Mouse (Mus musculus) liver, adult 2 months (tissue): ENCODE measurements around the gene Gm49510. TPM values are rescaled to one million over a fixed set of nuclear protein-coding genes. Genes with fewer than 3 reads are reported as not detected.
A peak's percentile ranks its signal among the peaks of the same experiment; 100 is the strongest.

Source experiments
- DNase-seq: peaks from one replicate; pipeline ENCODE4 v3.0.0-alpha.2; 2011; ENCODE audit warnings: low read depth, low spot score; ENCODE audit errors: extremely low read depth
- H3K27ac ChIP-seq: fragments of 200-500 bp; replicated peaks from 2 replicates; pipeline ENCODE4 v1.5.1; 2012; ENCODE audit warnings: low read depth, mild to moderate bottlenecking, control low read depth, inconsistent platforms, low read length; ENCODE audit not compliant: insufficient read depth
- H3K27me3 ChIP-seq: fragments of 200-500 bp; 2 replicates; pipeline ENCODE4 v1.6.1; 2012; ENCODE audit warnings: mild to moderate bottlenecking, moderate library complexity, low read length, inconsistent platforms; ENCODE audit not compliant: control insufficient read depth, insufficient read depth
- H3K36me3 ChIP-seq: fragments of 200-500 bp; 2 replicates; pipeline ENCODE4 v1.6.1; 2012; ENCODE audit warnings: low read length, inconsistent platforms; ENCODE audit not compliant: control insufficient read depth, insufficient read depth
- H3K4me1 ChIP-seq: fragments of 200-500 bp; 2 replicates; pipeline ENCODE4 v1.6.1; 2011; ENCODE audit warnings: low read length; ENCODE audit not compliant: control insufficient read depth, insufficient read depth
- H3K4me3 ChIP-seq: fragments of 200-500 bp; 2 replicates; pipeline ENCODE4 v1.5.1; 2011; ENCODE audit warnings: low read depth, mild to moderate bottlenecking, control low read depth, low read length, moderate library complexity; ENCODE audit not compliant: insufficient read depth
- H3K79me2 ChIP-seq: fragments of 200-500 bp; 2 replicates; pipeline ENCODE4 v1.6.1; 2012; ENCODE audit warnings: inconsistent platforms, mild to moderate bottlenecking, low read length, moderate library complexity; ENCODE audit not compliant: control insufficient read depth, insufficient read depth
- H3K9ac ChIP-seq: fragments of 200-500 bp; 2 replicates; pipeline ENCODE4 v1.6.1; 2012; ENCODE audit warnings: low read depth, mild to moderate bottlenecking, control low read depth, inconsistent platforms, low read length
- CTCF ChIP-seq: fragments of 200-500 bp; IDR thresholded peaks from 2 replicates; pipeline ENCODE4 v1.5.1; 2011; ENCODE audit warnings: low read depth, low read length, control low read depth
- POLR2A ChIP-seq: fragments of 200-500 bp; IDR thresholded peaks from 2 replicates; pipeline ENCODE4 v1.6.1; 2011; ENCODE audit warnings: low read length, control low read depth; ENCODE audit not compliant: insufficient read depth; ENCODE audit errors: extremely low read depth
- WGBS: fragments of 180-500 bp; shearing (Covaris S2); methylation state at CpG from one replicate; pipeline ENCODE4 v1.1.7; 2018; 5-methylcytosine and 5-hydroxymethylcytosine counted together
- polyA plus RNA-seq: library from polyadenylated mRNA; depleted of rRNA; stranded (reverse); fragments of >200 nt; gene quantifications from 2 replicates; pipeline ENCODE4 v1.2.3, GENCODE M21; 2012
- total RNA-seq: library from RNA; depleted of rRNA; stranded (reverse); fragments of >200 nt; gene quantifications from 2 replicates; pipeline ENCODE4 v1.2.3, GENCODE M21; 2014

Gm49510 gene
- total and polyA plus RNA-seq, 2 experiments, result not detected

DNA sequence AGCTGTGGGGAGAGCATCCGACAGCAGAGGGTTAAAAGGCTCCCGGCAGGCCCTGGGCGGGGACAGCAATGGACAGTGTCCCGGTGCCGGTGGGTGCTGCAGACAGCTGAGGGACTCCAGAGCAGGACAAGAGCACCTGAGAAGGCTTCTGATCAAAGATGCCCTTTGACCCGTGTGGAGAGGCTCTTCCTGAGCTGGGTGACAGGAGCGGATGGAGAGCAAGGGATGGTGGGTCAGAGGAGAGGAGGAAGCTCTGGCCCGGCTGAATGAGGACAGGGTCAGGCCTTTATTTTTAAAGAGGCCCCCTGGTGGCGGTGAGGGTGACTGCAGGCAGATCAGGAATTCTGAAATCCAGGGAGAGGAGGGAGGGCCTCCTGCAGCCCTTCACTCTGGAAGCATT, 43.2 kb downstream of the Gm49510 start:
- TF ChIP-seq CTCF (peak; percentile 82), POLR2A (no peak)
- H3K4me3 ChIP-seq, result peak overlapping the region; percentile 41
- no peaks in the 10 kb centered on the region for H3K27me3 ChIP-seq
- 0 out of 2 replicates have a peak overlapping the region, but pooled peaks have one; percentile 3 for H3K27ac ChIP-seq
- H3K9ac ChIP-seq, result peak overlapping the region; percentile 17; the same call in 1 of the 2 replicates
- H3K36me3 ChIP-seq, result no peaks in the 10 kb centered on the region
- 4% methylated on average over 9 of the region's 9 CpGs for WGBS
- H3K4me1 ChIP-seq, result no peaks in the 10 kb centered on the region
- no peaks in the 10 kb centered on the region for H3K79me2 ChIP-seq
- DNase-seq, result peak; percentile 74

DNA sequence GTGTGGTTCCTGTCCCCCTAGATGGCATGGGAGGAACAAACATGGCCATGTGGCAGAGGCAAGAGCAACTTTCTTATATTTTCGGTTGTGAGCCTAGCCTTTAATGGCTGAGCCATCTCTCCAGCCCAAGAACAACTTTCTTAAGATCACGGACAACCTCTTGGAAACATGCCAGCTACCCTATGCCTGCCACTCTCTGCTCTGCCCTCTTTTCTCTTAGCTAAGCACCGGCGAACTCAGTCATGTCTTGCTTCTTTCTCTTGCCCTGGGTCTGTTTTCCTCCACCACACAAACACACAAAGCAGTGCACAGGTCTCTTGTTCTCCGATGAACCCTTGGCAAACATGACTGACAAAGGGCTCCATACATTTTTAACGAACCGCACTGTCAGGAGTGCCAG, 46.8 kb downstream of the Gm49510 start:
- DNase-seq, result no peak
- H3K27me3 ChIP-seq, result no peaks in the 10 kb centered on the region
- no peaks in the 10 kb centered on the region for H3K36me3 ChIP-seq
- TF ChIP-seq POLR2A, result no peak
- TF ChIP-seq CTCF, result no peak
- no peak overlapping the region for H3K4me3 ChIP-seq
- 80% methylated on average over 7 of the region's 7 CpGs for WGBS
- H3K27ac ChIP-seq, result no peak overlapping the region
- H3K79me2 ChIP-seq, result no peaks in the 10 kb centered on the region
- H3K4me1 ChIP-seq, result no peaks in the 10 kb centered on the region
- H3K9ac ChIP-seq, result no peak overlapping the region

DNA sequence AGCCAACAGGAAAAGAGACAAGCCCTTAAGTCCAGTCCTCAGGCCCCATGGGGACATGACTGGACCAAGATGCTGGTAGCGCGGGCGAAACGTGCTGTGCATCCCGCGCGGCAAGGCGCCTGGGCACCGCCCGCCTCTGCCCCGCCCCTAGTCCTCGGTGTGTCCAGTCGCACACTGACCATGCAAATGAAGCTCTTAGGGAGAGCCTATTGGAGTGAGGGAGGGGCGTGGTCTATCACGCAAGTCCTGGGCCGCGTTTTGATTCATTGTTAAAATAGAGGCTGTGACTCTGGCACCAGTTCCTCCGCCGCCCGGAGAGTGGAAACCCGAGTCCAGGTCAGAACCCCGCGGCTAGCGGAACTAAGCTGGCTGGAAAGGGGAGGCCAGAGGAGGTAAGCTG, 48.2 kb downstream of the Gm49510 start, which contains the start of gene Triobp:
Gene Triobp (plus strand): TSS at position 68 of the 400 bp plus-strand sequence.
- H3K36me3 ChIP-seq, result no peaks in the 10 kb centered on the region
- H3K79me2 ChIP-seq, result no peaks in the 10 kb centered on the region
- H3K27ac ChIP-seq, result no peak within 1 kb of the TSS
- DNase-seq, result peak; percentile 92
- H3K27me3 ChIP-seq, result no peaks in the 10 kb centered on the region
- WGBS, result under 1% methylated on average over 24 of the region's 24 CpGs
- no peak within 1 kb of the TSS for H3K4me3 ChIP-seq
- no peaks in the 10 kb centered on the region for H3K4me1 ChIP-seq
- no peak within 1 kb of the TSS for H3K9ac ChIP-seq
- TF ChIP-seq POLR2A (no peak), CTCF (no peak)

DNA sequence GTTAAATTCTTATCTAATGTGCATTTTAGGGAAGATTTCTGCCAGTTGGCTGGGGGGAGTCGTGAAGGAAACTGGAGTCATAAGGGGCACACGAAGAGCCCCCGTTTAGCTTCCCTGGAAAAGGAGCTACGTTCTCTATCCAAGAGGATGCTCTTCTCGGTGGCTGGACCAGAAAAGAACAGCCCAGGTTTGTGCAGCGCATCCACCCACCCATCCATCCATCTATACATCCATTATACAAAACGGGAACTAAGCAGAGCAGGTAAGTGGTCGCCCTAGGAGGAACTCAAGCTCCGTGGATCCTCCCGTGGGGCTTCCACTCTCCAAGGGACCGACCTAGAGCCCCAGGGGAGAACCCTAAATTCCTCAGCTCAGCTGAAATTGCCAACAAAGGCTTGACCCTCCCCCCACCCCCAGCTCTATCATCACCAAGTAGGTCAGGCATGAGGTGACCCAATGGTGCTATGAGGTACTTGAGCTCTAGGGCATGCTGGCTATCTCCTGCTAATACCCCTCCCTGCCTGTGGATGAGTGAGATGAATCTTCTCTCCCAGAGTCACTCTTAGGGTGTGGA, 48.8 kb downstream of the Gm49510 start:
- Histone ChIP-seq H3K4me1 (no peaks in the 10 kb centered on the region), H3K9ac (no peak overlapping the region), H3K36me3 (no peaks in the 10 kb centered on the region), H3K27me3 (no peaks in the 10 kb centered on the region), H3K27ac (no peak overlapping the region), H3K4me3 (no peak overlapping the region), H3K79me2 (no peaks in the 10 kb centered on the region)
- 14% methylated on average over 11 of the region's 11 CpGs for WGBS
- TF ChIP-seq CTCF (no peak), POLR2A (no peak)
- no peak for DNase-seq

DNA sequence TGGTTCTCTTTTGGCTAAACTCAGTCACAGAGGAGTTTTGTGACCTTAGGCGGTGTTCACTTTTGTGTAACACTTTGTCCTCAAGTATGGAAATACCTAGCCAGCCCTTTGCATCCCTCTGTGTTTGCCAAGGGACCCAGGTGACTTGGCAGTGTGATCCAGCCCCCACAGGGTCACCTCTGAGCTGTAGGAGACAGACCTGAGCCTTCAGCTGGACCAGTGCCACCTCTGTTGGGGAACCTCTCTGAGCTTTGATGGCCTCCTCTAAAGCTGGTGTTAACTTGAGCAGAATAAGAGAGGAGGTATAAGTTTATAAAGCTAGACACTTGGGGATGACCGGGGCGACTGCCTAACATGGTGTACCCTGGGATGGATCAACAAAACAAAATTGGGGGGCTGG, 49.4 kb downstream of the Gm49510 start:
- no peaks in the 10 kb centered on the region for H3K79me2 ChIP-seq
- no peak overlapping the region for H3K27ac ChIP-seq
- H3K27me3 ChIP-seq, result no peaks in the 10 kb centered on the region
- no peak overlapping the region for H3K9ac ChIP-seq
- H3K4me3 ChIP-seq, result no peak overlapping the region
- H3K36me3 ChIP-seq, result no peaks in the 10 kb centered on the region
- no peak for DNase-seq
- 97% methylated on average over 3 of the region's 3 CpGs for WGBS
- TF ChIP-seq CTCF, result no peak
- TF ChIP-seq POLR2A, result no peak
- H3K4me1 ChIP-seq, result no peaks in the 10 kb centered on the region

DNA sequence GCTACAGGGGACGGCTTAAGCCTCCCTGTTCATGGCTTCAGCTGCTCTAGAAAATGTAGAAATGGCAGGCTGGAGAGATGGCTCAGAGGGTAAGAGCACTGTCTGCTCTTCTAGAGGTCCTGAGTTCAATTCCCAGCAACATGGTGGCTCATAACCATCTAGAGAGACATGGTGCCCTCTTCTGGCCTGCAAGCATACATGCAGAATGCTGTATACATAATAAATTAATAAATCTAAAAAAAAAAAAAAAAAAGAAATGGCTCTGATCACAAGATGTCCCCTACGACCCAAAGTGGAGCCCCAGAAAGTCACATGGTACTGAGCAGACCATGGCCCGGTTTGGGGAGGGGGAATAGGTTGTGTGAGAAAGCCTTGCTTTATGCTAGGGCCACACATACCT, 56.2 kb downstream of the Gm49510 start:
- whole genome bisulfite sequencing, result 71% methylated on average over 3 of the region's 3 CpGs

More for the DNA sequence above, 56.2 kb downstream of the Gm49510 start:
- H3K36me3 ChIP-seq, result no peaks in the 10 kb centered on the region
- H3K27ac ChIP-seq, result no peak overlapping the region
- no peak overlapping the region for H3K4me3 ChIP-seq
- no peaks in the 10 kb centered on the region for H3K27me3 ChIP-seq
- no peak for DNase-seq
- no peak for TF ChIP-seq POLR2A
- TF ChIP-seq CTCF, result no peak
- H3K4me1 ChIP-seq, result no peaks in the 10 kb centered on the region
- no peaks in the 10 kb centered on the region for H3K79me2 ChIP-seq
- H3K9ac ChIP-seq, result no peak overlapping the region
